23 mouse cellular contexts compared by ENCODE assay signal in the genomic region with DNA sequence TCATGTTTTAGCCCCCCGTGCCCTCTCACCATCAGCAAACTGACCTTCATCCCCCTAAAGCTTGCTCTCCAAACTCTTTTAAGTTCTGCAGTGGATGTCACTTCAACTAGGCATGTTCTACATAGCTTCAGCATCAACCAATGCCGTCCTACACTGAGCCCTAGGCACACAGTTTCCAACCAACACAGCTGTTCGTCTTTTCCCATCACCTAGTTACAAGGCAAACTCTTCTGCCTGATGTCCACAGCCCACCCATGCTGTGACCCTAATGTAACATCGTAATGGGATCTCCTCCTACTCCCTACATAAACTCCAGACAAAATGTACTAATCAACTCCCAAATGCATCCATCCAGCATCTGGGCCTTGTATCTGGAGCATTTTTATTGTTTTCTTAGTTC.
"Had no signal": no experiment of that assay in that cellular context is flagged by ENCODE, and none has a peak within 500 bp of the region (broad histone marks: within the 10 kb centered on the region; RNA-seq: fewer than 3 reads in every experiment).

No protein-coding gene starts in this region.

- H3K4me3 ChIP-seq: kidney, embryonic 15.5 days; layer of hippocampus, adult 2 months; limb, embryonic 10.5 days; limb, embryonic 13.5 days; liver, embryonic 12.5 days; liver, embryonic 15.5 days; midbrain, embryonic 12.5 days; midbrain, embryonic 15.5 days; neural tube, embryonic 12.5 days; neural tube, embryonic 15.5 days had no signal

- H3K9ac ChIP-seq: kidney, embryonic 15.5 days; limb, embryonic 13.5 days; liver, embryonic 12.5 days; liver, embryonic 15.5 days; midbrain, embryonic 12.5 days; midbrain, embryonic 15.5 days; neural tube, embryonic 12.5 days; neural tube, embryonic 15.5 days had no signal

- H3K4me2 ChIP-seq: kidney, embryonic 15.5 days; limb, embryonic 13.5 days; liver, embryonic 12.5 days; liver, embryonic 15.5 days; midbrain, embryonic 12.5 days; midbrain, embryonic 15.5 days; neural tube, embryonic 12.5 days; neural tube, embryonic 15.5 days had no signal

- H3K4me1 ChIP-seq: kidney, embryonic 15.5 days; limb, embryonic 10.5 days; liver, embryonic 12.5 days; liver, embryonic 15.5 days; midbrain, embryonic 12.5 days; midbrain, embryonic 15.5 days; neural tube, embryonic 12.5 days had no signal

- H3K27ac ChIP-seq: hindbrain, postnatal 0 days; kidney, embryonic 15.5 days; layer of hippocampus, adult 2 months; limb, embryonic 10.5 days; limb, embryonic 13.5 days; liver, embryonic 12.5 days; liver, embryonic 15.5 days; macrophage; midbrain, embryonic 12.5 days; midbrain, embryonic 15.5 days; neural tube, embryonic 12.5 days; neural tube, embryonic 15.5 days; stomach, postnatal 0 days had no signal

- DNase-seq: kidney, adult 18-20 months; kidney, postnatal 14 days; layer of hippocampus, adult 9-11 months; liver; right cerebral cortex, adult 18-20 months; right cerebral cortex, postnatal 14 days; right cerebral cortex, postnatal 4 days; thymus, adult 2 months; thymus, postnatal 14 days had no signal

- ATAC-seq: hindbrain, postnatal 0 days; inflammation-experienced regulatory T-cells, adult 6 months; liver, embryonic 12.5 days; midbrain, embryonic 15.5 days had no signal

- H3K9me3 ChIP-seq: kidney, embryonic 15.5 days; limb, embryonic 10.5 days; limb, embryonic 13.5 days; liver, embryonic 12.5 days; liver, embryonic 15.5 days; midbrain, embryonic 12.5 days; midbrain, embryonic 15.5 days; neural tube, embryonic 12.5 days; neural tube, embryonic 15.5 days had no signal

- H3K27me3 ChIP-seq: kidney, embryonic 15.5 days; limb, embryonic 13.5 days; liver, embryonic 12.5 days; liver, embryonic 15.5 days; midbrain, embryonic 12.5 days; midbrain, embryonic 15.5 days; neural tube, embryonic 12.5 days; neural tube, embryonic 15.5 days had no signal

- H3K36me3 ChIP-seq: kidney, embryonic 15.5 days; limb, embryonic 10.5 days; limb, embryonic 13.5 days; liver, embryonic 12.5 days; liver, embryonic 15.5 days; midbrain, embryonic 12.5 days; midbrain, embryonic 15.5 days; neural tube, embryonic 12.5 days; neural tube, embryonic 15.5 days had no signal
